Mouse (Mus musculus) embryonic facial prominence, embryonic 15.5 days (tissue): ENCODE measurements at regions not wholly inside any gene's neighbourhood (a gene's known extent, or its start where the extent isn't known, plus 50 kb on each side); places are given as distances from the start of the nearest gene placed in this dataset.

ENCODE experiments used
- ATAC-seq: fragments of 200-750 bp; cut with Nextera tagmentation; 2 replicates; pipeline ENCODE4 v1.8.0; 2017; ENCODE audit warnings: low read depth, moderate TSS enrichment; ENCODE audit not compliant: insufficient number of reproducible peaks, low FRiP score, low TSS enrichment
- H3K27ac ChIP-seq: fragments of 300-500 bp; sonication (generic); replicated peaks from 2 replicates; pipeline ENCODE4 v1.5.1; 2015; ENCODE audit warnings: mild to moderate bottlenecking, inconsistent platforms
- H3K27me3 ChIP-seq: fragments of 300-500 bp; sonication (generic); 2 replicates; pipeline ENCODE4 v1.6.1; 2015; ENCODE audit warnings: inconsistent platforms
- H3K36me3 ChIP-seq: fragments of 300-500 bp; sonication (generic); 2 replicates; pipeline ENCODE4 v1.6.1; 2015; ENCODE audit warnings: mild to moderate bottlenecking, inconsistent platforms
- H3K4me1 ChIP-seq: fragments of 300-500 bp; sonication (generic); 2 replicates; pipeline ENCODE4 v1.6.1; 2015; ENCODE audit warnings: inconsistent platforms
- H3K4me2 ChIP-seq: fragments of 300-500 bp; sonication (generic); replicated peaks from 2 replicates; pipeline ENCODE4 v1.6.1; 2015; ENCODE audit warnings: mild to moderate bottlenecking, inconsistent platforms
- H3K4me3 ChIP-seq: fragments of 300-500 bp; sonication (generic); replicated peaks from 2 replicates; pipeline ENCODE4 v1.5.1; 2015; ENCODE audit warnings: mild to moderate bottlenecking, inconsistent platforms
- H3K9ac ChIP-seq: fragments of 300-500 bp; sonication (generic); 2 replicates; pipeline ENCODE4 v1.6.1; 2015; ENCODE audit warnings: inconsistent platforms
- H3K9me3 ChIP-seq: fragments of 300-500 bp; sonication (generic); replicated peaks from 2 replicates; pipeline ENCODE4 v1.6.1; 2016; ENCODE audit warnings: inconsistent platforms
- WGBS: fragments of 180-500 bp; shearing (Covaris S2); methylation state at CpG from one replicate; pipeline ENCODE4 v1.1.7; 2015; 5-methylcytosine and 5-hydroxymethylcytosine counted together

GRCm38 (mm10) chr2:84241986-84242385, 183.2 kb downstream of the Calcrl start:
- no peak for ATAC-seq
- H3K36me3 ChIP-seq, result no peaks in the 10 kb centered on the region
- no peak overlapping the region for H3K4me3 ChIP-seq
- H3K9me3 ChIP-seq, result no peaks in the 10 kb centered on the region
- WGBS, result 21% methylated on average over 1 of the region's 1 CpGs
- no peak overlapping the region for H3K27ac ChIP-seq
- H3K9ac ChIP-seq, result no peak overlapping the region
- no peak overlapping the region for H3K4me2 ChIP-seq
- H3K27me3 ChIP-seq, result no peaks in the 10 kb centered on the region
- H3K4me1 ChIP-seq, result no peaks in the 10 kb centered on the region

- Histone ChIP-seq H3K4me1 (no peaks in the 10 kb centered on the region), H3K9ac (no peak overlapping the region), H3K36me3 (no peaks in the 10 kb centered on the region), H3K4me2 (no peak overlapping the region), H3K4me3 (no peak overlapping the region), H3K27ac (no peak overlapping the region), H3K9me3 (no peaks in the 10 kb centered on the region), H3K27me3 (no peaks in the 10 kb centered on the region)
- ATAC-seq, result no peak
- 86% methylated on average over 2 of the region's 2 CpGs for WGBS
These were observed 179.3 kb downstream of the Calcrl start for GRCm38 (mm10) chr2:84245900-84246299.

- no peaks in the 10 kb centered on the region for H3K36me3 ChIP-seq
- WGBS, result 63% methylated on average over 2 of the region's 2 CpGs
- no peaks in the 10 kb centered on the region for H3K27me3 ChIP-seq
- no peak for ATAC-seq
- no peak overlapping the region for H3K9ac ChIP-seq
- no peak overlapping the region for H3K27ac ChIP-seq
- no peaks in the 10 kb centered on the region for H3K4me1 ChIP-seq
- H3K9me3 ChIP-seq, result no peaks in the 10 kb centered on the region
- H3K4me2 ChIP-seq, result no peak overlapping the region
- H3K4me3 ChIP-seq, result no peak overlapping the region
These were observed 178.6 kb downstream of the Calcrl start for GRCm38 (mm10) chr2:84246562-84246961.

- H3K27ac ChIP-seq, result no peak overlapping the region
- no peaks in the 10 kb centered on the region for H3K9me3 ChIP-seq
- ATAC-seq, result no peak
- no peak overlapping the region for H3K9ac ChIP-seq
- no peak overlapping the region for H3K4me3 ChIP-seq
- no peaks in the 10 kb centered on the region for H3K27me3 ChIP-seq
- 49% methylated on average over 3 of the region's 3 CpGs for WGBS
- no peaks in the 10 kb centered on the region for H3K36me3 ChIP-seq
- H3K4me1 ChIP-seq, result no peaks in the 10 kb centered on the region
- H3K4me2 ChIP-seq, result no peak overlapping the region
These were observed 177.0 kb downstream of the Calcrl start for GRCm38 (mm10) chr2:84248169-84248568.

- ATAC-seq, result no peak
- Histone ChIP-seq H3K36me3 (no peaks in the 10 kb centered on the region), H3K4me3 (no peak overlapping the region), H3K4me2 (no peak overlapping the region), H3K27me3 (no peaks in the 10 kb centered on the region), H3K27ac (no peak overlapping the region), H3K9ac (no peak overlapping the region), H3K4me1 (no peaks in the 10 kb centered on the region), H3K9me3 (no peaks in the 10 kb centered on the region)
- WGBS, result 44% methylated on average over 3 of the region's 3 CpGs
These were observed 175.3 kb downstream of the Calcrl start for GRCm38 (mm10) chr2:84249871-84250270.

- Histone ChIP-seq H3K4me1 (no peaks in the 10 kb centered on the region), H3K27ac (no peak overlapping the region), H3K4me2 (no peak overlapping the region), H3K27me3 (no peaks in the 10 kb centered on the region), H3K9me3 (no peaks in the 10 kb centered on the region), H3K4me3 (no peak overlapping the region), H3K36me3 (no peaks in the 10 kb centered on the region), H3K9ac (no peak overlapping the region)
- WGBS, result 84% methylated on average over 1 of the region's 1 CpGs
- no peak for ATAC-seq
These were observed 173.1 kb downstream of the Calcrl start for GRCm38 (mm10) chr2:84252076-84252475.

GRCm38 (mm10) chr2:84258339-84259006, 166.7 kb downstream of the Calcrl start:
- H3K4me3 ChIP-seq, result no peak overlapping the region
- H3K27me3 ChIP-seq, result no peaks in the 10 kb centered on the region
- H3K9me3 ChIP-seq, result no peaks in the 10 kb centered on the region
- 82% methylated on average over 2 of the region's 2 CpGs for WGBS
- H3K27ac ChIP-seq, result no peak overlapping the region
- H3K36me3 ChIP-seq, result no peaks in the 10 kb centered on the region
- H3K9ac ChIP-seq, result no peak overlapping the region
- H3K4me1 ChIP-seq, result no peaks in the 10 kb centered on the region
- ATAC-seq, result no peak
- H3K4me2 ChIP-seq, result no peak overlapping the region

- WGBS, result 75% methylated on average over 1 of the region's 1 CpGs
- no peaks in the 10 kb centered on the region for H3K4me1 ChIP-seq
- no peak for ATAC-seq
These were observed 166.0 kb downstream of the Calcrl start for GRCm38 (mm10) chr2:84259222-84259621.

GRCm38 (mm10) chr2:84260701-84261100, 164.5 kb downstream of the Calcrl start:
- H3K9ac ChIP-seq, result no peak overlapping the region
- H3K27me3 ChIP-seq, result no peaks in the 10 kb centered on the region
- ATAC-seq, result no peak
- H3K4me3 ChIP-seq, result no peak overlapping the region
- no peaks in the 10 kb centered on the region for H3K9me3 ChIP-seq
- WGBS, result 58% methylated on average over 4 of the region's 4 CpGs
- no peaks in the 10 kb centered on the region for H3K36me3 ChIP-seq
- H3K4me1 ChIP-seq, result no peaks in the 10 kb centered on the region
- H3K4me2 ChIP-seq, result no peak overlapping the region
- H3K27ac ChIP-seq, result no peak overlapping the region

More at GRCm38 (mm10) chr2:84259222-84259621, 166.0 kb downstream of the Calcrl start:
- Histone ChIP-seq H3K9me3 (no peaks in the 10 kb centered on the region), H3K4me2 (no peak overlapping the region), H3K4me3 (no peak overlapping the region), H3K27me3 (no peaks in the 10 kb centered on the region), H3K9ac (no peak overlapping the region), H3K27ac (no peak overlapping the region), H3K36me3 (no peaks in the 10 kb centered on the region)

- ATAC-seq, result peak; percentile 15; the same call in 1 of the 2 replicates
- 45% methylated on average over 5 of the region's 5 CpGs for WGBS
- H3K4me3 ChIP-seq, result no peak overlapping the region
- H3K4me2 ChIP-seq, result no peak overlapping the region
- no peaks in the 10 kb centered on the region for H3K27me3 ChIP-seq
- no peaks in the 10 kb centered on the region for H3K4me1 ChIP-seq
- no peaks in the 10 kb centered on the region for H3K36me3 ChIP-seq
- H3K27ac ChIP-seq, result no peak overlapping the region
- H3K9ac ChIP-seq, result no peak overlapping the region
- H3K9me3 ChIP-seq, result no peaks in the 10 kb centered on the region
These were observed 163.7 kb downstream of the Calcrl start for GRCm38 (mm10) chr2:84261481-84261880.

- no peak for ATAC-seq
These were observed 160.7 kb downstream of the Calcrl start for GRCm38 (mm10) chr2:84264485-84264884.

GRCm38 (mm10) chr2:84265002-84265401, 160.2 kb downstream of the Calcrl start:
- Histone ChIP-seq H3K9ac (no peak overlapping the region), H3K4me3 (no peak overlapping the region), H3K4me1 (no peaks in the 10 kb centered on the region), H3K9me3 (no peaks in the 10 kb centered on the region), H3K36me3 (no peaks in the 10 kb centered on the region), H3K4me2 (no peak overlapping the region), H3K27ac (no peak overlapping the region), H3K27me3 (no peaks in the 10 kb centered on the region)
- ATAC-seq, result no peak

More at GRCm38 (mm10) chr2:84264485-84264884, 160.7 kb downstream of the Calcrl start:
- Histone ChIP-seq H3K4me3 (no peak overlapping the region), H3K36me3 (no peaks in the 10 kb centered on the region), H3K27me3 (no peaks in the 10 kb centered on the region), H3K27ac (no peak overlapping the region), H3K4me1 (no peaks in the 10 kb centered on the region), H3K4me2 (no peak overlapping the region), H3K9ac (no peak overlapping the region), H3K9me3 (no peaks in the 10 kb centered on the region)
- 76% methylated on average over 2 of the region's 2 CpGs for WGBS
